Mouse (Mus musculus) limb, embryonic 14.5 days (tissue): ENCODE data around the gene Dlg2. TPM values are rescaled to one million over a fixed set of nuclear protein-coding genes. Genes with fewer than 3 reads are reported as not detected.

Experiments
- ATAC-seq: fragments of 200-750 bp; cut with Nextera tagmentation; 2 replicates; pipeline ENCODE4 v1.8.0; 2017; ENCODE audit warnings: low read depth, moderate number of reproducible peaks, moderate TSS enrichment; ENCODE audit not compliant: low FRiP score
- DNase-seq: peaks from one replicate; pipeline ENCODE4 v3.0.0-alpha.2; 2015; ENCODE audit warnings: low spot score
- H3K27ac ChIP-seq: fragments of 300-500 bp; sonication (generic); replicated peaks from 2 replicates; pipeline ENCODE4 v1.5.1; 2014; ENCODE audit warnings: low read depth, mild to moderate bottlenecking, low read length, moderate library complexity, mixed read lengths
- H3K27me3 ChIP-seq: fragments of 300-500 bp; sonication (generic); 2 replicates; pipeline ENCODE4 v1.6.1; 2014; ENCODE audit warnings: low read length, mixed read lengths; ENCODE audit not compliant: control insufficient read depth, insufficient read depth
- H3K36me3 ChIP-seq: fragments of 300-500 bp; sonication (generic); 2 replicates; pipeline ENCODE4 v1.6.1; 2014; ENCODE audit warnings: mild to moderate bottlenecking, low read length, moderate library complexity, mixed read lengths; ENCODE audit not compliant: control insufficient read depth, insufficient read depth
- H3K4me1 ChIP-seq: fragments of 300-500 bp; sonication (generic); 2 replicates; pipeline ENCODE4 v1.6.1; 2014; ENCODE audit warnings: antibody characterized with exemption, low read length, mixed read lengths; ENCODE audit not compliant: control insufficient read depth, insufficient read depth
- H3K4me2 ChIP-seq: fragments of 300-500 bp; sonication (generic); replicated peaks from 2 replicates; pipeline ENCODE4 v1.6.1; 2014; ENCODE audit warnings: low read depth, mild to moderate bottlenecking, low read length, moderate library complexity; ENCODE audit not compliant: severe bottlenecking
- H3K4me3 ChIP-seq: fragments of 300-500 bp; sonication (generic); replicated peaks from 2 replicates; pipeline ENCODE4 v1.5.1; 2014; ENCODE audit warnings: low read length
- H3K9ac ChIP-seq: fragments of 300-500 bp; sonication (generic); 2 replicates; pipeline ENCODE4 v1.6.1; 2014; ENCODE audit warnings: mild to moderate bottlenecking, low read depth, low read length, moderate library complexity; ENCODE audit not compliant: severe bottlenecking
- H3K9me3 ChIP-seq: fragments of 300-500 bp; sonication (generic); 2 replicates; pipeline ENCODE4 v1.6.1; 2016; ENCODE audit warnings: low read length; ENCODE audit not compliant: control insufficient read depth
- POLR2A ChIP-seq: fragments of 200-500 bp; IDR thresholded peaks from 2 replicates; pipeline ENCODE4 v1.8.0; 2012; ENCODE audit warnings: inconsistent platforms, mild to moderate bottlenecking, moderate library complexity, borderline replicate concordance; ENCODE audit not compliant: insufficient read depth, insufficient read length; ENCODE audit errors: extremely low read depth
- WGBS: fragments of 180-500 bp; shearing (Covaris S2); extraction: QIAGEN DNeasy Blood & Tissue Kit; methylation state at CpG from one replicate; pipeline ENCODE4 v1.1.7; 2014; 5-methylcytosine and 5-hydroxymethylcytosine counted together
- polyA plus RNA-seq, 2 experiments: library from polyadenylated mRNA; depleted of rRNA in 1 of 2; stranded (reverse) in 1 of 2; unstranded in 1 of 2; fragments of >200 nt; fragmentation: Nextera tagmentation in 1 of 2; extraction: Ambion mirVana in 1 of 2; gene quantifications; 2 replicates each; pipeline versions ENCODE4 v1.2.1 to v1.2.3; 2012 to 2014

Gene Dlg2
- polyA plus RNA-seq, 2 experiments = 4.6 to 7.3 TPM

GRCm38 (mm10) chr7:91493234-91493633 lies 1016.8 kb downstream of the Dlg2 start:
- Histone ChIP-seq H3K4me3 (no peak overlapping the region), H3K4me2 (no peak overlapping the region), H3K4me1 (no peaks in the 10 kb centered on the region), H3K36me3 (no peaks in the 10 kb centered on the region), H3K27ac (no peak overlapping the region), H3K27me3 (no peaks in the 10 kb centered on the region), H3K9ac (no peak overlapping the region), H3K9me3 (no peaks in the 10 kb centered on the region)
- no peak for TF ChIP-seq POLR2A
- no peak for ATAC-seq
- DNase-seq = no peak
- WGBS = 73% methylated on average over 3 of the region's 3 CpGs

GRCm38 (mm10) chr7:91495526-91495925 lies 1019.1 kb downstream of the Dlg2 start:
- Histone ChIP-seq H3K4me3 (no peak overlapping the region), H3K27ac (no peak overlapping the region), H3K36me3 (no peaks in the 10 kb centered on the region), H3K4me2 (no peak overlapping the region), H3K9me3 (no peaks in the 10 kb centered on the region), H3K4me1 (no peaks in the 10 kb centered on the region), H3K27me3 (no peaks in the 10 kb centered on the region), H3K9ac (no peak overlapping the region)
- no peak for DNase-seq
- WGBS = 55% methylated on average over 5 of the region's 5 CpGs
- no peak for TF ChIP-seq POLR2A
- ATAC-seq = no peak

- no peaks in the 10 kb centered on the region for H3K36me3 ChIP-seq
- H3K9me3 ChIP-seq = no peaks in the 10 kb centered on the region
- no peak for TF ChIP-seq POLR2A
- DNase-seq (no peak), ATAC-seq (no peak)
- H3K27ac ChIP-seq = no peak overlapping the region
- no peak overlapping the region for H3K4me2 ChIP-seq
- H3K4me1 ChIP-seq = no peaks in the 10 kb centered on the region
- no peak overlapping the region for H3K4me3 ChIP-seq
- no peaks in the 10 kb centered on the region for H3K27me3 ChIP-seq
- 83% methylated on average over 1 of the region's 1 CpGs for WGBS
- H3K9ac ChIP-seq = no peak overlapping the region
These were observed 1034.6 kb downstream of the Dlg2 start for GRCm38 (mm10) chr7:91511119-91511518.

- DNase-seq = no peak
- Histone ChIP-seq H3K4me3 (no peak overlapping the region), H3K9me3 (no peaks in the 10 kb centered on the region), H3K36me3 (no peaks in the 10 kb centered on the region), H3K4me1 (no peaks in the 10 kb centered on the region), H3K9ac (no peak overlapping the region), H3K4me2 (no peak overlapping the region), H3K27me3 (no peaks in the 10 kb centered on the region), H3K27ac (no peak overlapping the region)
- no peak for ATAC-seq
- no peak for TF ChIP-seq POLR2A
- WGBS = 60% methylated on average over 3 of the region's 3 CpGs
These were observed 1038.0 kb downstream of the Dlg2 start for GRCm38 (mm10) chr7:91514445-91514844.

- Histone ChIP-seq H3K9me3 (no peaks in the 10 kb centered on the region), H3K27me3 (no peaks in the 10 kb centered on the region), H3K4me2 (no peak overlapping the region), H3K27ac (no peak overlapping the region), H3K4me1 (no peaks in the 10 kb centered on the region), H3K4me3 (no peak overlapping the region), H3K36me3 (no peaks in the 10 kb centered on the region), H3K9ac (no peak overlapping the region)
- TF ChIP-seq POLR2A = no peak
- whole genome bisulfite sequencing = 76% methylated on average over 3 of the region's 3 CpGs
- ATAC-seq = no peak
- no peak for DNase-seq
These were observed 1039.8 kb downstream of the Dlg2 start for GRCm38 (mm10) chr7:91516225-91516624.

GRCm38 (mm10) chr7:91525859-91526258 lies 1049.4 kb downstream of the Dlg2 start:
- no peak for TF ChIP-seq POLR2A
- ATAC-seq (no peak; the same call in 1 of the 2 replicates), DNase-seq (peak; percentile 46)
- WGBS = 70% methylated on average over 1 of the region's 1 CpGs
- H3K27ac ChIP-seq = no peak overlapping the region
- H3K36me3 ChIP-seq = no peaks in the 10 kb centered on the region
- no peaks in the 10 kb centered on the region for H3K9me3 ChIP-seq
- H3K27me3 ChIP-seq = no peaks in the 10 kb centered on the region
- H3K4me2 ChIP-seq = no peak overlapping the region
- no peak overlapping the region for H3K9ac ChIP-seq
- H3K4me3 ChIP-seq = no peak overlapping the region
- H3K4me1 ChIP-seq = no peaks in the 10 kb centered on the region
